Mouse (Mus musculus) G1E-ER4 (cell line): ENCODE measurements around the gene Pnp. TPM values are rescaled to one million over a fixed set of nuclear protein-coding genes. Genes with fewer than 3 reads are reported as not detected.

ENCODE experiments used
- GATA1 ChIP-seq: IDR thresholded peaks from one replicate; pipeline ENCODE4 v1.8.0; 2012; ENCODE audit warnings: low read length, inconsistent platforms
- polyA plus RNA-seq: library from polyadenylated mRNA; stranded (reverse); fragments of >175 nt; gene quantifications from 2 replicates; pipeline ENCODE4 v1.2.3, GENCODE M21; 2012

The Pnp gene
- polyA plus RNA-seq, 1 experiment, result 1.1 TPM

- no peak for TF ChIP-seq GATA1
These were observed 39.0 kb downstream of the Pnp start for GRCm38 (mm10) chr14:50969558-50970544.

- no peak for TF ChIP-seq GATA1
These were observed 39.9 kb downstream of the Pnp start for GRCm38 (mm10) chr14:50970822-50971221.

GRCm38 (mm10) chr14:50973700-50974099, 42.8 kb downstream of the Pnp start:
- TF ChIP-seq GATA1, result no peak

GRCm38 (mm10) chr14:50975001-50975400, 44.1 kb downstream of the Pnp start:
- no peak for TF ChIP-seq GATA1

- no peak for TF ChIP-seq GATA1
These were observed 45.8 kb downstream of the Pnp start for GRCm38 (mm10) chr14:50976674-50977073.

GRCm38 (mm10) chr14:50979631-50980030, 48.7 kb downstream of the Pnp start:
- TF ChIP-seq GATA1, result no peak

GRCm38 (mm10) chr14:50981207-50981606, 50.3 kb downstream of the Pnp start:
- TF ChIP-seq GATA1, result no peak

GRCm38 (mm10) chr14:50981837-50982236, 51.0 kb downstream of the Pnp start:
- TF ChIP-seq GATA1, result no peak

GRCm38 (mm10) chr14:50987668-50988067, 56.8 kb downstream of the Pnp start:
- no peak for TF ChIP-seq GATA1

- TF ChIP-seq GATA1, result no peak
These were observed 60.2 kb downstream of the Pnp start for GRCm38 (mm10) chr14:50991037-50991436.

- no peak for TF ChIP-seq GATA1
These were observed 66.2 kb downstream of the Pnp start for GRCm38 (mm10) chr14:50997088-50997487.

GRCm38 (mm10) chr14:50997999-50998666, 67.3 kb downstream of the Pnp start:
- TF ChIP-seq GATA1, result no peak

GRCm38 (mm10) chr14:51007152-51007801, 76.4 kb downstream of the Pnp start, which contains the start of gene Rnase10:
TSS of gene Rnase10 (plus strand) at chr14:51007751.
- TF ChIP-seq GATA1, result no peak

GRCm38 (mm10) chr14:51007914-51008713, 77.2 kb downstream of the Pnp start:
- no peak for TF ChIP-seq GATA1

GRCm38 (mm10) chr14:51008781-51009180, 77.9 kb downstream of the Pnp start:
- no peak for TF ChIP-seq GATA1
